Mouse (Mus musculus) activated CD4-positive, CD25-positive, alpha-beta regulatory T cell, adult 4 months (primary cell): Measurements from ENCODE around the gene Vil1. TPM values are rescaled to one million over a fixed set of nuclear protein-coding genes. Genes with fewer than 3 reads are reported as not detected.

Experiments
- ATAC-seq: one replicate; pipeline ENCODE4 v1.8.0; 2017
- polyA plus RNA-seq, 2 experiments: library from polyadenylated mRNA; unstranded; fragments of 100-300 nt; shearing (Covaris generic); gene quantifications; one replicate each; pipeline ENCODE4 v1.2.1; 2017

Gene Vil1
- polyA plus RNA-seq: under 1 TPM in 1 of 2 experiments, not detected in 1; 0.13 TPM

- ATAC-seq: no peak
Observed at GRCm38 (mm10) chr1:74408589-74409504, at the start of gene Vil1. Vil1 (plus strand) TSS chr1:74409376.

GRCm38 (mm10) chr1:74359952-74360517, 49.1 kb upstream of the Vil1 start:
- peak; percentile 57 for ATAC-seq

DNA sequence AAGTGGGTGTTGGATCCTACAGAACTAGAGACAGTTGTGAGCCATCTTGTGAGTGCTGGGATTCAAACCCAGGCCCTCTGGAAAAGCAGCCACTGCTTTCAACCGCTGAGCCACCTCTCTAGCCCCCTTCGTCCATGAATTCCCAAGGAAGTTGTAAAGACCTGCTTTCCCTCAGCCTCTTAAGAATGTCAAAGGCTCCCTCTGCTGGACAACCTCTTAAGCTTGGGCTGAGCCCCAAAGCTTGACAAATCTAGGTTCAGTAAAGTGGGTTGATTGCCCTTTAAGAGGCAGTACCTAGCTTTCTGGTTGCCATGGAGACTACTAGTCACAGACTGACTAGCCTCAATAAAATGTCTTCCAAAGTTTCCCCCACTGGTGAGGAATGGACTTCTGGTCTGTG, 47.4 kb upstream of the Vil1 start, which contains the start of gene Catip:
Catip (plus strand) TSS at position 297 of the 400 bp plus-strand sequence.
- peak; percentile 38 for ATAC-seq

DNA sequence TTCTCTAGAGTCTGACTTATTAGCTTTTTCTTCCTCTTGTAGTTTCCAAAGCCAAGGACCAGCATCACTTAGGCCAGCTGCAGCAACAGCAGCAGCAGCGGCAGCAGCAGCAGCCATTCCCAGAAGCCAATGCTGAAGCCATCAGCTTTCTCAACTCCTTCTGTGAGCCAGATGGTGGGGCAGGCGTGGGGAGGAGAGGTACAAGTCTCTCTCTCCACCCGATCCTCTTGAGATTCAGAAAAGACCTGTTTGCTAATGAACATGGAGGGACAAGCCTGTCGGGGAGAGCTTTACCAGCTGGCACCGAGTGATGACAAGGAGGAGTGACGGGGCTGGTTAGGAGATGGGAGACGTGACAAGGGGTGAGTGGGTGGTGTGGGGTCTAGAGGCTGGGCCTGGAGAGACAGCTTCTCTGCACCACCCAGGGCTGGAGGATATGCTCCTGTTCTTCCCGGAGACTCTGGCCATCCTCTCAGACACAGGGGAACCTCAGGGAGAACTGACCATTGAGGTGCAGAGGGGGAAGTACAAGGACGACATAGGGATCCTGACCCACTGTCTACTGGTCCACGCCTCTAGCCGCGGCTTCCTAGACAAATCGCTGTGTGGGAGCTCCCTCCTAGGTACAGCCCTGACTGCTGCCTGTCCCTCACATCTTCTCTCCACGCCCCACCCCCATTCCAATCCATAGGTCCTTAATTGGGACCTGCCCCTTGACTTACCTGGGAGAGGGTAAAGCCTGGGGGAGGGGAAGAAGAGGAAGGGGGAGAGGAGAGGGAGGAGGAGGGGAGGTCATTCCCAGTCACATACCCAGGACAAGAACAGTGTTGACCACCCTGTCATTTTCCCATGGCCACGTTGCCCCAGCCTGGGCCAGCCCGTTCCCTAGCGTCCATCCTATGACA, 46.6 kb upstream of the Vil1 start:
- ATAC-seq: no peak

- ATAC-seq: no peak
Observed at GRCm38 (mm10) chr1:74363437-74363836, 45.7 kb upstream of the Vil1 start.

- no peak for ATAC-seq
Observed at GRCm38 (mm10) chr1:74364270-74364669, 44.9 kb upstream of the Vil1 start.

DNA sequence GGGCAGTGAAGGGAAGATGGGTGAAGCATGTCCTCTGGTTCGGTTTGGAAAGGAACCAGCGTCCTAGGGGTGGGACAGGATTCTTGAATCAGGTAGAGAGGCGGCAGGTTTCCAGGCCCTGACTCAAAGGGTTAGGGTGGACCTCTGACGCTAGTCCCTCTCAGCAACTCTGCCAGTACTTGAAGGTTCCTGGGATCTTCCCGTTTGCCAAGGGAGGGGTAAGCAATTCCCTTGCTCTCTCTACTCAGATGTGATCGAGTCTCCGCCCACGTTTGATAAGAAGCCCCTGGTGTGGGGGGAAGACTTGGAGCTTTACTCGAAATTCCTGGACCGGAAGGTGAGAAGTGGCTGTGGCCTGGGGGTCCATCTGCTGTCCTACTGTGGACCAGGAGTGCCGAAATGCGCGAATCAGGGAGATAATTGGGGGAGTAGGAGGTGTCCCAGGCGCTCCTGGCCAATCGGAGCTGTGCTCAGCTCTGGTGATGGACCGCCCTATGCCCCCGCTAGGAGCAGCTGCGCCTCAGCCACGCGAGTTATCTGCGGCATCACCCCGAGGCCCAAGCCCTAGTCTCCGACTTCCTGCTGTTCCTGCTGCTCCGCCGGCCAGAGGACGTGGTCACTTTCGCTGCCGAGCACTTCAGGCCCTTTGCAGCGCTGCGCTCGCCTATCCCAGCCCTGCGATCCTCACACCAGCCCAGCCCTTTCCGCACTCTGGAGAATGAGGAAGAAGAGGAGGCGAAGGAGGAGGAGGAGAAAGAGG, 41.1 kb upstream of the Vil1 start:
- ATAC-seq: no peak

DNA sequence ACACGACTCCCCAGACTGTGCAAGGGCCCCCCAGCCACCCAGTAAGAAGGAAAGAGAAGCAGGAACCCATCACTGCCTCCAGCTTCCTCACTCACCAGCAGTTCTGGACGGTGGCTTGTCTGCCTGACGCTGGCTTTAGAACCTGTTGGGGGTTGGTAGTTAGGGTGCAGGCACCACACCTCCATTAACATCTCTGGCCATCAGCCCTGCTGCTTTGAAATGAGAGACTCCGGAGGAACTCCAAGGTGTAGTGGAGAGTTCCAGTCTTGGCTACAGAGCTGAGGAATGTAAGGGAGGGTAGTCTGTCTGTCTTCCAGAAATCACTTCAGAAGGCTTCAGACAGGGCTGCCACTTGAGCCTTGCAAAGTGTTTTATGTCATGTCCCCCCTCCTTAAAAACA, 39.1 kb upstream of the Vil1 start:
- ATAC-seq: no peak

- ATAC-seq: peak; percentile 49
Observed at GRCm38 (mm10) chr1:74373372-74373771, 35.8 kb upstream of the Vil1 start.

- ATAC-seq: no peak
Observed at GRCm38 (mm10) chr1:74374980-74375379, 34.2 kb upstream of the Vil1 start, which contains the start of gene Slc11a1. Slc11a1 (plus strand) TSS chr1:74375195.

GRCm38 (mm10) chr1:74375561-74375960, 33.6 kb upstream of the Vil1 start:
- ATAC-seq: no peak

DNA sequence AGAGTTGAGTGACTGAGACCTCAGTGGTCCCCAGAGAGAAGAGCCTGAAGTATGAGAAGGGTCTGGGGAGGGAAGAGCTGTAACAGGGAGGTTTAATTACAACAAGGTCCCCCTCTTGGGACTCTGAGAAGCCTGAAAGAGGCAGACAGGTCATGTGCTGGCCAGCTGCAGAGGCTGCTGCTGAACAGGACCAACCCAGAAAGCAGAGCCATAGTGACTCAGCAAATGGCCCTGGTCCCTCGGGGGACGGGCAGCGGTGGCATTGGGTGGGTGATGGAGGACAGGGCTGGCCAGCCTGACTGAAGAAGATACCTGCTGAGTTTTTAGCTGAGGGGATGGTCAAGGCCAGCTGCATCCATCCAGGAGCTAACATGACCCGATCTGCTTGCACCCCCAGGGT, 32.8 kb upstream of the Vil1 start:
- ATAC-seq: no peak

DNA sequence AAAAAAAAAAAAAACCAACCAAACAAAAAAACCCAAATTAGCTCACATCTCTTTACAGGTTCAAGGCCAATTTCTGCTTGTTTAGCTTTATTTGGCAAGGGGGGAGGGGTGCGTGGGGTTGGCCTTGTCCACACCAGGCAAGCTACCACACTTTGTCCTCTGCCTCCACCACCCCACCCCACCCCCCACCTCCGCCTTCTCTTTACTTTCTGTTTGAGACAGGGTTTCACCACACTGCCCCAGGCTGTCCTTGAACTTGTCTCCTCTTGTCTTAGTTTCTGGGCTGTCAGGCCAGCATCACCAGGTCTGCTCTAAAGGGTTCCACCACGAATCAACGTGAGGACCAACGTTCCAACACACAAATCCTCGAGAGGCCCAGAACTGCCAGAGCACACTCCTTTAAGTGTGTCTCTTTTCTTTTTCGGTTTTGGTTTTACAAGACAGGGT, 30.1 kb upstream of the Vil1 start:
- ATAC-seq: no peak

- no peak for ATAC-seq
Observed at GRCm38 (mm10) chr1:74380484-74380883, 28.7 kb upstream of the Vil1 start.

DNA sequence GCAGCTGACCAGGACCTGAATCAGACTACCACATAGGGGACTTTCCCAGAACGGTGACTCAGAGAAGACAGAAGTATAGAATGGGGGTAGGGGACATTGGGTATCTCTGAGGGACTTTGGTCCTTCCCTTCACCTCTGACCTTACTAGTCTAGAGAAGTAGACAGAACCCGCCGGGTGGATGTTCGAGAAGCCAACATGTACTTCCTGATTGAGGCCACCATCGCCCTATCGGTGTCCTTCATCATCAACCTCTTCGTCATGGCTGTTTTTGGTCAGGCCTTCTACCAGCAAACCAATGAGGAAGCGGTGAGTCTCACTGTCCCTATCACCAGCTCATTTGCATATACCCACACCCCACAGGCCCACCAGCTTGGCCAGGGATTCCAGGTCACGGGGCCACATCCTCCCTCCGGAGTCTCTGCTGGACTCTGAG, 27.6 kb upstream of the Vil1 start:
- ATAC-seq: peak; percentile 38

DNA sequence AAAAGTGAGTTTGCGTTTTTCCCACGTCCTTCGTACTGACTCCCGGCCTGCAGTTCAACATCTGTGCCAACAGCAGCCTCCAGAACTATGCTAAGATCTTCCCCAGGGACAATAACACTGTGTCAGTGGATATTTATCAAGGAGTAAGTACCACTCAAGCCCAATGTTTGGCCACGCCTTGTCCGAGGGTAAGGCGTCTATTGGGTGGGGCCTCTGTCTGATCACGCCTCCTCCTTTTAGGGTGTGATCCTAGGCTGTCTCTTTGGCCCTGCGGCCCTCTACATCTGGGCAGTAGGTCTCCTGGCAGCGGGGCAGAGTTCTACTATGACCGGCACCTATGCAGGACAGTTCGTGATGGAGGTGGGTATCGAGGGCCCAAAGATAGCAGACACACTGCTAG, 25.8 kb upstream of the Vil1 start:
- no peak for ATAC-seq

- no peak for ATAC-seq
Observed at GRCm38 (mm10) chr1:74384525-74384924, 24.7 kb upstream of the Vil1 start.

DNA sequence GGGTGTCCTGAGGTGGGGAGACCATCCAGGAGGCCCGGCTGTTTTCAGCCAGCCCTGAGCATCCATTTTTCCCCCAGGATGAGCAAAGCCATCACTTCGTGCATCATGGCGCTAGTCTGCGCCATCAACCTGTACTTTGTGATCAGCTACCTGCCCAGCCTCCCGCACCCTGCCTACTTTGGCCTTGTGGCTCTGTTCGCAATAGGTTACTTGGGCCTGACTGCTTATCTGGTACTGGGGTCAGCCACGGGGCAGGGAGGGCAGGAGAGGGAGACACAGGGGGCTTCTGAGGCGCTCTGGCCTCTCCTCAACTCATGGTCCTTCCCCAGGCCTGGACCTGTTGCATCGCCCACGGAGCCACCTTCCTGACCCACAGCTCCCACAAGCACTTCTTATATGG, 24.1 kb upstream of the Vil1 start:
- ATAC-seq: no peak

DNA sequence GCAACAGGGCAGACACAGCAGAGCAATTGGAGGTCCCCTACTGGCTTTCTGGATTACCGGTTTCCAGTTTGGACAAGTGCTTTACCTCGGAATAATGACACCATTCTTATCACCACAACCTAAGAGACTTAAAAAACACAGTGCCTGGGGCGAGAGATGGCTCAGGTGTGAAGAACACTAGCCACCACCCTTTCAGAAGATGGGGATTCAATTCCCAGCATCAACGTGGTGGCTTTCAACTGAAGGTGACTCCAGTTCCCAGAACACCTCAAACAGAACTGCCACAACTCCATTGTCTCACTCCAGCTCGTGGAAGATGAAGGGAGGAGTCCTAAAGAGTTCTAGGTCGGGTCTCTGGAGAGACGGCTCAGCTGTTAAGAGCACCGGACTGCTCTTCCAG, 23.6 kb upstream of the Vil1 start:
- ATAC-seq: no peak

GRCm38 (mm10) chr1:74386363-74386713, 22.8 kb upstream of the Vil1 start:
- no peak for ATAC-seq

GRCm38 (mm10) chr1:74386714-74387385, 22.3 kb upstream of the Vil1 start:
- peak; percentile 66 for ATAC-seq
